Mouse (Mus musculus): ENCODE results near the gene Uqcc2.

- TF ChIP-seq POLR2A (IDR thresholded peaks at IDR 0.05; ENCODE audit: insufficient read length, low read depth) (no peak), MAX (IDR thresholded peaks at IDR 0.05; ENCODE audit: low read depth) (no peak), USF1 (IDR thresholded peaks at IDR 0.05; ENCODE audit: low read depth) (no peak), TCF3 (IDR thresholded peaks at IDR 0.05; ENCODE audit: insufficient read length, low read depth) (no peak), MYOD1 (IDR thresholded peaks at IDR 0.05; ENCODE audit: control insufficient read depth in 1 of 3, insufficient read length in 2 of 3, low read depth in 2 of 3) (no peak)
Measured at GRCm38 (mm10) chr17:27095690-27096089, 38.0 kb downstream of the Uqcc2 start.
